Mouse (Mus musculus) ES-E14 (cell line): Measurements from ENCODE around the gene Olfr366. TPM values are rescaled to one million over a fixed set of nuclear protein-coding genes. Genes with fewer than 3 reads are reported as not detected.
"Not testable (repeated sequence)": the region's sequence is repeated elsewhere in the genome, so short reads cannot be mapped to it uniquely, and the experiment has no call there.

Experiments
- DNase-seq: peaks from one replicate; pipeline ENCODE4 v3.0.0-alpha.2; 2013; ENCODE audit warnings: low read depth, low spot score
- H3K27ac ChIP-seq: 2 replicates; pipeline ENCODE4 v1.5.1; 2012; ENCODE audit warnings: low read depth, mild to moderate bottlenecking, low read length, moderate library complexity, mixed read lengths; ENCODE audit not compliant: poor library complexity, insufficient read depth, severe bottlenecking
- H3K36me3 ChIP-seq: 2 replicates; pipeline ENCODE4 v1.6.1; 2012; ENCODE audit warnings: mild to moderate bottlenecking, low read length, moderate library complexity, mixed read lengths; ENCODE audit not compliant: control insufficient read depth, poor library complexity, insufficient read depth, severe bottlenecking
- H3K4me1 ChIP-seq, 2 experiments: fragments of 150-350 bp in 1 of 2; sonication (generic) in 1 of 2; 2 replicates each; pipeline ENCODE4 v1.6.1; 2012; ENCODE audit warnings: low read length in 2 of 2, mild to moderate bottlenecking in 1 of 2, mixed read lengths in 1 of 2; ENCODE audit not compliant: control insufficient read depth in 2 of 2, insufficient read depth in 2 of 2, poor library complexity in 1 of 2
- H3K4me3 ChIP-seq, 2 experiments: fragments of 150-350 bp in 1 of 2; sonication (generic) in 1 of 2; 2 replicates each; pipeline ENCODE4 v1.5.1; 2012; ENCODE audit warnings: low read length in 2 of 2, low read depth in 1 of 2, mild to moderate bottlenecking in 1 of 2, mixed read lengths in 1 of 2; ENCODE audit not compliant: insufficient read depth in 1 of 2, poor library complexity in 1 of 2, severe bottlenecking in 1 of 2
- H3K9ac ChIP-seq: 2 replicates; pipeline ENCODE4 v1.6.1; 2012; ENCODE audit warnings: low read depth, mild to moderate bottlenecking, low read length, mixed read lengths; ENCODE audit not compliant: poor library complexity, insufficient read depth, severe bottlenecking
- H3K9me3 ChIP-seq: fragments of 150-350 bp; sonication (generic); 2 replicates; pipeline ENCODE4 v1.6.1; 2012; ENCODE audit warnings: low read depth, mild to moderate bottlenecking, low read length; ENCODE audit not compliant: control insufficient read depth, insufficient read depth
- CHD2 ChIP-seq: IDR thresholded peaks from 2 replicates; pipeline ENCODE4 v1.6.1; 2014; ENCODE audit warnings: mild to moderate bottlenecking, low read depth, low read length, inconsistent platforms
- HCFC1 ChIP-seq: IDR thresholded peaks from 2 replicates; pipeline ENCODE4 v1.6.1; 2012; ENCODE audit warnings: low read length, inconsistent platforms, borderline replicate concordance; ENCODE audit not compliant: insufficient read depth
- MAFK ChIP-seq: IDR thresholded peaks from 2 replicates; pipeline ENCODE4 v1.6.1; 2014; ENCODE audit warnings: mild to moderate bottlenecking, low read depth, low read length, inconsistent platforms; ENCODE audit not compliant: insufficient read depth
- ZC3H11A ChIP-seq: IDR thresholded peaks from 2 replicates; pipeline ENCODE4 v1.6.1; 2012; ENCODE audit warnings: low read depth, mild to moderate bottlenecking, inconsistent platforms, low read length, borderline replicate concordance
- ZNF384 ChIP-seq: IDR thresholded peaks from 2 replicates; pipeline ENCODE4 v1.6.1; 2012; ENCODE audit warnings: low read depth, low read length, inconsistent platforms
- in situ Hi-C, 2 experiments: fragments of 600-800 bp; cut with MboI; formaldehyde crosslinking; loops; one replicate each; pipeline ENCODE4 v1.15.1; 2025; ENCODE audit warnings: low sequenced_read_pairs in 2 of 2, inconsistent platforms in 1 of 2; ENCODE audit not compliant: unreplicated experiment in 2 of 2
- total RNA-seq: library from RNA; depleted of rRNA; stranded (reverse); fragments of 300-350 nt; gene quantifications from 2 replicates; pipeline ENCODE4 v1.2.3, GENCODE M21; 2012; rRNA removed

The Olfr366 gene
- total RNA-seq, result not detected in 2 replicates

GRCm38 (mm10) chr2:37211274-37211673 lies at the start of gene Olfr366:
TSS of gene Olfr366 (plus strand) at chr2:37211574.
- in situ Hi-C loops, result no loop called here
- Histone ChIP-seq H3K27ac (no peak within 1 kb of the TSS), H3K9me3 (no peaks in the 10 kb centered on the region), H3K36me3 (no peaks in the 10 kb centered on the region), H3K4me3 (no peak within 1 kb of the TSS), H3K4me1 (no peaks in the 10 kb centered on the region), H3K9ac (no peak within 1 kb of the TSS)
- no peak for TF ChIP-seq HCFC1
- no peak for TF ChIP-seq ZC3H11A
- no peak for TF ChIP-seq MAFK
- no peak for TF ChIP-seq ZNF384
- no peak for TF ChIP-seq CHD2
- no peak for DNase-seq

DNA sequence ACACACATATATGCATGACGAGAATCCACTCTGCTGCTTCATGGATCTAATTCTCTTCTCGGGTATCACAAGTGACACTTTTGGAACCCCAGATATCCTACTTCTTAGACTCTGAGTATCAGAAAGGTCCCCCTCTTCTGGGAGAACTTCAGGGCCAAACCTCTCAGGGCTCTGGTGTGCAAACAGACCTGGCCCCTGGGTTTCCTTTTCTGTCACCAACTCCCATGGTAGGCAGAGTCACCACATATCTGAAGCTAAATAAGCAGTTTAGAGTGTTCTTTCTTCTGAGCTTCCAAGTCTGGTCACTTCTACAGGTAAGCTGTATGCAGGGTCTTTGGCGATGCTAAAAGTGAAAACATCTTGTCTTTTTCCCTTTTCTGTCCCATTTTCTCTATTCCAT lies 23.5 kb upstream of the Olfr366 start, which contains the start of gene Olfr365:
Olfr365 (plus strand) TSS at position 301 of the 400 bp plus-strand sequence.
- Histone ChIP-seq H3K9me3 (no peaks in the 10 kb centered on the region), H3K4me1 (no peaks in the 10 kb centered on the region), H3K36me3 (no peaks in the 10 kb centered on the region), H3K4me3 (no peak within 1 kb of the TSS), H3K27ac (no peak within 1 kb of the TSS), H3K9ac (no peak within 1 kb of the TSS)
- TF ChIP-seq ZNF384, result no peak
- TF ChIP-seq CHD2, result no peak
- TF ChIP-seq HCFC1, result no peak
- no peak for TF ChIP-seq ZC3H11A
- TF ChIP-seq MAFK, result no peak
- no peak for DNase-seq
- in situ Hi-C loops, result no loop called here

- H3K36me3 ChIP-seq, H3K9ac ChIP-seq, H3K9me3 ChIP-seq, H3K4me1 ChIP-seq, H3K4me3 ChIP-seq, DNase-seq, in situ Hi-C loops: not testable (repeated sequence)
- peak overlapping the region; percentile 31; the same call in 1 of the 2 replicates for H3K27ac ChIP-seq
These were observed 50.4 kb downstream of the Olfr366 start for GRCm38 (mm10) chr2:37261781-37262180.

Other genes starting within 250 kb of the Olfr366 start
- gene Olfr357, start 217.7 kb upstream of the Olfr366 start, total RNA-seq, result not detected in 2 replicates
- gene Olfr358, start 202.2 kb upstream of the Olfr366 start, total RNA-seq, result not detected in 2 replicates
- gene Olfr360, start 145.8 kb upstream of the Olfr366 start, total RNA-seq, result not detected in 2 replicates
- gene Olfr361, start 122.3 kb upstream of the Olfr366 start, total RNA-seq, result not detected in 2 replicates
- gene Olfr362, start 93.7 kb upstream of the Olfr366 start, total RNA-seq, result not detected in 2 replicates
- gene Olfr364-ps1, start 72.3 kb upstream of the Olfr366 start, total RNA-seq, result not detected in 2 replicates
- gene Olfr365, start 23.4 kb upstream of the Olfr366 start, total RNA-seq, result not detected in 2 replicates
- not detected in 2 replicates for gene Olfr368, start 114.9 kb downstream of the Olfr366 start, total RNA-seq
- gene Pdcl, start 147.8 kb downstream of the Olfr366 start, total RNA-seq, result 30.5 and 35.1 TPM in 2 replicates
- gene Rc3h2, start 211.3 kb downstream of the Olfr366 start, total RNA-seq, result 40.5 and 41.5 TPM in 2 replicates
- 11.9 and 12.4 TPM in 2 replicates for gene Zbtb26, start 231.6 kb downstream of the Olfr366 start, total RNA-seq
- 8.0 and 10.8 TPM in 2 replicates for gene Zbtb6, start 231.6 kb downstream of the Olfr366 start, total RNA-seq
- gene Rabgap1, start 231.7 kb downstream of the Olfr366 start, total RNA-seq, result 40.2 and 41.0 TPM in 2 replicates